Mouse (Mus musculus): ENCODE measurements around the gene Lca5l. TPM values are rescaled to one million over a fixed set of nuclear protein-coding genes. Genes with fewer than 3 reads are reported as not detected.

The Lca5l gene
- polyA plus RNA-seq, 1 experiment from 2014 or later: 1.2 TPM

- 86% methylated on average over 5 of the region's 5 CpGs for WGBS
- Histone ChIP-seq H3K9ac (replicated peaks; ENCODE audit: low read depth, low read length) (no peak overlapping the region), H3K4me3 (replicated peaks; ENCODE audit: low read length) (no peak overlapping the region), H3K36me3 (ENCODE audit: control insufficient read depth, insufficient read depth) (no peaks in the 10 kb centered on the region), H3K27me3 (replicated peaks; ENCODE audit: control insufficient read depth, insufficient read depth, low read length) (no peaks in the 10 kb centered on the region), H3K4me2 (ENCODE audit: low read length) (no peak overlapping the region), H3K27ac (ENCODE audit: low read length) (no peak overlapping the region), H3K4me1 (replicated peaks; ENCODE audit: control insufficient read depth, insufficient read depth, low read length) (no peaks in the 10 kb centered on the region), H3K9me3 (ENCODE audit: control insufficient read depth, low read length) (no peaks in the 10 kb centered on the region)
- ATAC-seq: no peak
These were observed 81.3 kb downstream of the Lca5l start for GRCm38 (mm10) chr16:96110655-96111345.

GRCm38 (mm10) chr16:96109673-96110072 is 82.4 kb downstream of the Lca5l start:
- Histone ChIP-seq H3K4me1 (replicated peaks; ENCODE audit: control insufficient read depth, insufficient read depth, low read length) (no peaks in the 10 kb centered on the region), H3K27ac (ENCODE audit: low read length) (no peak overlapping the region), H3K4me3 (replicated peaks; ENCODE audit: low read length) (no peak overlapping the region), H3K9me3 (ENCODE audit: control insufficient read depth, low read length) (no peaks in the 10 kb centered on the region), H3K9ac (replicated peaks; ENCODE audit: low read depth, low read length) (no peak overlapping the region), H3K4me2 (ENCODE audit: low read length) (no peak overlapping the region), H3K36me3 (ENCODE audit: control insufficient read depth, insufficient read depth) (no peaks in the 10 kb centered on the region), H3K27me3 (replicated peaks; ENCODE audit: control insufficient read depth, insufficient read depth, low read length) (no peaks in the 10 kb centered on the region)
- 73% methylated on average over 4 of the region's 4 CpGs for WGBS
- ATAC-seq: no peak

Other genes starting within 250 kb of the Lca5l start
- gene Psmg1, start 201.3 kb downstream of the Lca5l start, polyA plus RNA-seq (2015; fragmentation: Nextera tagmentation; extraction: Ambion mirVana): 62.0 and 65.8 TPM in 2 replicates
- 218 and 229 TPM in 2 replicates for gene Brwd1, start 109.7 kb downstream of the Lca5l start, polyA plus RNA-seq (2015; fragmentation: Nextera tagmentation; extraction: Ambion mirVana)
- gene Hmgn1, start 64.5 kb downstream of the Lca5l start, polyA plus RNA-seq (2015; fragmentation: Nextera tagmentation; extraction: Ambion mirVana): 432 and 519 TPM in 2 replicates
- 188 and 197 TPM in 2 replicates for gene Wrb, start 46.9 kb downstream of the Lca5l start, polyA plus RNA-seq (2015; fragmentation: Nextera tagmentation; extraction: Ambion mirVana)
- 1.0 and 2.1 TPM in 2 replicates for gene Sh3bgr, start 8.2 kb upstream of the Lca5l start, polyA plus RNA-seq (2015; fragmentation: Nextera tagmentation; extraction: Ambion mirVana)
- gene B3galt5, start 43.5 kb upstream of the Lca5l start, polyA plus RNA-seq (2015; fragmentation: Nextera tagmentation; extraction: Ambion mirVana): 1.5 and 2.2 TPM in 2 replicates

Measured in forebrain, embryonic 16.5 days (tissue).